ENCODE assay signal across 8 mouse cellular contexts in the genomic region with DNA sequence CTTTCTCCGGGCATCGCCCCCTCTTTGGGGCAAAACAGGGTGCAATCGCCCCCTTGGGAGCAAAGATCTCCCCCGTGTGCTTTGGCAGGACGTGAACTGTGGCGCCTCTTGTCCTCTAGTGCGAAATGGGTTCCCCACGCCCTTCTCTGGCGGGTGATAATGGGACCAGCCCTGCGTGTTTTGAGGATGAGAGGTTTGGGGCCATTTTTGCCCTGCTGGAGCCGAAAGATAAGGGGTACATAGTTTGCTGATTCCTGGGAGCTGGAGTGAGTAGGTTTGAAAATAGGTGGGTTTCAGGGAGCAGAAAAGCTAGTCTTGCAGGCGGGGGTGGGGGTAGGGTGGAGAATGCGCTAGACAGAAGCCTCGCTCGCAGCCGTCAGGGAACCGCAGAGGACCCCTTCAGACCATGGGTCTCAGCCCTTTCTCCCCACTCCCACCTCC. TPM values are rescaled to one million over a fixed set of nuclear protein-coding genes. Genes with fewer than 3 reads are reported as not detected.
A peak's percentile ranks its signal among the peaks of the same experiment; 100 is the strongest.
DNase-seq lines count a peak whose midpoint lies in the region; ATAC-seq and TF ChIP-seq lines count a peak whose summit lies in the region.

No protein-coding gene starts in this region.

- no peak for ATAC-seq in megakaryocyte, adult 5-6 weeks (ENCODE audit: poor library complexity, severe bottlenecking)
- no peak for ATAC-seq in forebrain, embryonic 14.5 days
- no peak for ATAC-seq in hindbrain, postnatal 0 days
- ATAC-seq in limb, embryonic 15.5 days (ENCODE audit: insufficient number of reproducible peaks, low FRiP score, low TSS enrichment, low read depth): no peak
- no peak for ATAC-seq in midbrain, embryonic 15.5 days (replicated peaks)

- H3K27ac ChIP-seq in forebrain, embryonic 14.5 days (ENCODE audit: low read depth, low read length): peak overlapping the region; percentile 100
- peak overlapping the region; percentile 100 for H3K27ac ChIP-seq in hindbrain, postnatal 0 days
- peak overlapping the region; percentile 100 for H3K27ac ChIP-seq in limb, embryonic 15.5 days
- H3K27ac ChIP-seq in midbrain, embryonic 15.5 days: peak overlapping the region; percentile 100

- peak overlapping the region; percentile 100 for H3K9ac ChIP-seq in forebrain, embryonic 14.5 days (ENCODE audit: low read length)
- peak overlapping the region; percentile 100 for H3K9ac ChIP-seq in hindbrain, postnatal 0 days (replicated peaks; ENCODE audit: low read length)
- peak overlapping the region; percentile 100 for H3K9ac ChIP-seq in limb, embryonic 15.5 days
- peak overlapping the region; percentile 100 for H3K9ac ChIP-seq in midbrain, embryonic 15.5 days

- no peak for TF ChIP-seq CTCF in hindbrain, postnatal 0 days (IDR thresholded peaks at IDR 0.05; ENCODE audit: low read depth)

- peak overlapping the region; percentile 98 for H3K4me3 ChIP-seq in megakaryocyte, embryonic 14.5 days (replicated peaks)
- H3K4me3 ChIP-seq in forebrain, embryonic 14.5 days (ENCODE audit: low read depth, low read length): peak overlapping the region; percentile 80
- H3K4me3 ChIP-seq in hindbrain, postnatal 0 days (ENCODE audit: low read length): peak overlapping the region; percentile 68
- peak overlapping the region; percentile 86 for H3K4me3 ChIP-seq in limb, embryonic 15.5 days
- peak overlapping the region; percentile 80 for H3K4me3 ChIP-seq in midbrain, embryonic 15.5 days

- DNase-seq in c-Kit-positive CD71-positive TER-119-positive erythroid progenitor cells, embryonic 14.5 days (ENCODE audit: low spot score): peak; percentile 95
- peak; percentile 66 for DNase-seq in forebrain, embryonic 14.5 days (ENCODE audit: low spot score)
- DNase-seq in hindbrain, postnatal 0 days (ENCODE audit: low spot score): peak; percentile 54
- peak; percentile 51 for DNase-seq in testis, postnatal 10 days (ENCODE audit: low spot score)

- H3K9me3 ChIP-seq in megakaryocyte, embryonic 14.5 days: no peaks in the 10 kb centered on the region
- H3K9me3 ChIP-seq in forebrain, embryonic 14.5 days (replicated peaks; ENCODE audit: control insufficient read depth, low read length): no peaks in the 10 kb centered on the region
- no peaks in the 10 kb centered on the region for H3K9me3 ChIP-seq in hindbrain, postnatal 0 days (ENCODE audit: low read length)
- no peaks in the 10 kb centered on the region for H3K9me3 ChIP-seq in limb, embryonic 15.5 days
- no peaks in the 10 kb centered on the region for H3K9me3 ChIP-seq in midbrain, embryonic 15.5 days

- H3K27me3 ChIP-seq in megakaryocyte, embryonic 14.5 days (replicated peaks): no peaks in the 10 kb centered on the region
- no peaks in the 10 kb centered on the region for H3K27me3 ChIP-seq in forebrain, embryonic 14.5 days (replicated peaks; ENCODE audit: control insufficient read depth, insufficient read depth, low read length)
- H3K27me3 ChIP-seq in hindbrain, postnatal 0 days (ENCODE audit: insufficient read depth, low read length): no peaks in the 10 kb centered on the region
- no peaks in the 10 kb centered on the region for H3K27me3 ChIP-seq in limb, embryonic 15.5 days
- no peaks in the 10 kb centered on the region for H3K27me3 ChIP-seq in midbrain, embryonic 15.5 days (replicated peaks)

- H3K36me3 ChIP-seq in megakaryocyte, embryonic 14.5 days (replicated peaks; ENCODE audit: low read length): peaks cover 29% of the 10 kb centered on the region
- no peaks in the 10 kb centered on the region for H3K36me3 ChIP-seq in forebrain, embryonic 14.5 days (ENCODE audit: control insufficient read depth, insufficient read depth, low read length)
- H3K36me3 ChIP-seq in hindbrain, postnatal 0 days (ENCODE audit: insufficient read depth, low read length): no peaks in the 10 kb centered on the region
- no peaks in the 10 kb centered on the region for H3K36me3 ChIP-seq in limb, embryonic 15.5 days
- H3K36me3 ChIP-seq in midbrain, embryonic 15.5 days (replicated peaks): no peaks in the 10 kb centered on the region

- under 1% methylated on average over 17 of the region's 17 CpGs for WGBS in forebrain, embryonic 14.5 days
- under 1% methylated on average over 17 of the region's 17 CpGs for WGBS in hindbrain, postnatal 0 days
- under 1% methylated on average over 17 of the region's 17 CpGs for WGBS in limb, embryonic 15.5 days
- WGBS in midbrain, embryonic 15.5 days: under 1% methylated on average over 17 of the region's 17 CpGs

- H3K4me2 ChIP-seq in forebrain, embryonic 14.5 days (ENCODE audit: low read length): peak overlapping the region; percentile 94
- peak overlapping the region; percentile 92 for H3K4me2 ChIP-seq in hindbrain, postnatal 0 days (ENCODE audit: low read depth, low read length)
- H3K4me2 ChIP-seq in limb, embryonic 15.5 days: peak overlapping the region; percentile 81
- peak overlapping the region; percentile 57 for H3K4me2 ChIP-seq in midbrain, embryonic 15.5 days

- peaks cover 61% of the 10 kb centered on the region for H3K4me1 ChIP-seq in megakaryocyte, embryonic 14.5 days
- peaks cover 19% of the 10 kb centered on the region for H3K4me1 ChIP-seq in forebrain, embryonic 14.5 days (ENCODE audit: control insufficient read depth, insufficient read depth, low read length)
- H3K4me1 ChIP-seq in hindbrain, postnatal 0 days (ENCODE audit: insufficient read depth, low read length): peaks cover 31% of the 10 kb centered on the region
- H3K4me1 ChIP-seq in limb, embryonic 15.5 days: peaks cover 40% of the 10 kb centered on the region
- H3K4me1 ChIP-seq in midbrain, embryonic 15.5 days: peaks cover 39% of the 10 kb centered on the region

RNA-seq across cellular contexts. Expression of a gene that starts 1.3 kb away (rescaled TPM):
- polyA plus RNA-seq in megakaryocyte, embryonic 14.5 days (2012; ENCODE audit: insufficient read depth, low replicate concordance): 59.1 and 96.9 TPM in 2 replicates
- total RNA-seq in megakaryocyte, adult 5-6 weeks (2015): 25.3 and 28.0 TPM in 2 replicates
- 20.6 and 34.0 TPM in 2 replicates for total RNA-seq in megakaryocyte, adult 5-6 weeks (2017)
- 14.3 and 15.5 TPM in 2 replicates for polyA plus RNA-seq in forebrain, embryonic 14.5 days (2014; fragmentation: Nextera tagmentation; extraction: Ambion mirVana)
- total RNA-seq in hindbrain, postnatal 0 days (2014; rRNA removed): 36.8 and 38.2 TPM in 2 replicates
- polyA plus RNA-seq in hindbrain, postnatal 0 days (2015; fragmentation: Nextera tagmentation; extraction: Ambion mirVana): 8.3 and 9.1 TPM in 2 replicates
- 12.3 and 14.1 TPM in 2 replicates for polyA plus RNA-seq in limb, embryonic 15.5 days (2015; fragmentation: Nextera tagmentation; extraction: Ambion mirVana)
- 20.0 and 22.1 TPM in 2 replicates for polyA plus RNA-seq in midbrain, embryonic 15.5 days (2015; fragmentation: Nextera tagmentation; extraction: Ambion mirVana)

RNA-seq across cellular contexts. Expression of a gene that starts 14.4 kb away (rescaled TPM):
- 4.3 and 20.1 TPM in 2 replicates for polyA plus RNA-seq in megakaryocyte, embryonic 14.5 days (2012; ENCODE audit: insufficient read depth, low replicate concordance)
- 49.1 and 55.1 TPM in 2 replicates for total RNA-seq in megakaryocyte, adult 5-6 weeks (2015)
- 267 and 278 TPM in 2 replicates for total RNA-seq in megakaryocyte, adult 5-6 weeks (2017)
- polyA plus RNA-seq in forebrain, embryonic 14.5 days (2014; fragmentation: Nextera tagmentation; extraction: Ambion mirVana): 253 and 259 TPM in 2 replicates
- total RNA-seq in hindbrain, postnatal 0 days (2014; rRNA removed): 88.6 and 89.4 TPM in 2 replicates
- polyA plus RNA-seq in hindbrain, postnatal 0 days (2015; fragmentation: Nextera tagmentation; extraction: Ambion mirVana): 215 and 216 TPM in 2 replicates
- polyA plus RNA-seq in limb, embryonic 15.5 days (2015; fragmentation: Nextera tagmentation; extraction: Ambion mirVana): 282 and 287 TPM in 2 replicates
- 243 and 256 TPM in 2 replicates for polyA plus RNA-seq in midbrain, embryonic 15.5 days (2015; fragmentation: Nextera tagmentation; extraction: Ambion mirVana)

RNA-seq across cellular contexts. Expression of a gene that starts 50.6 kb away (rescaled TPM):
- 185 and 233 TPM in 2 replicates for polyA plus RNA-seq in megakaryocyte, embryonic 14.5 days (2012; ENCODE audit: insufficient read depth, low replicate concordance)
- total RNA-seq in megakaryocyte, adult 5-6 weeks (2015): 24.2 and 33.1 TPM in 2 replicates
- total RNA-seq in megakaryocyte, adult 5-6 weeks (2017): 10.7 and 12.8 TPM in 2 replicates
- polyA plus RNA-seq in forebrain, embryonic 14.5 days (2014; fragmentation: Nextera tagmentation; extraction: Ambion mirVana): 67.2 and 75.4 TPM in 2 replicates
- 71.7 and 72.6 TPM in 2 replicates for total RNA-seq in hindbrain, postnatal 0 days (2014; rRNA removed)
- 102 and 114 TPM in 2 replicates for polyA plus RNA-seq in hindbrain, postnatal 0 days (2015; fragmentation: Nextera tagmentation; extraction: Ambion mirVana)
- polyA plus RNA-seq in limb, embryonic 15.5 days (2015; fragmentation: Nextera tagmentation; extraction: Ambion mirVana): 36.6 and 39.2 TPM in 2 replicates
- 63.6 and 74.4 TPM in 2 replicates for polyA plus RNA-seq in midbrain, embryonic 15.5 days (2015; fragmentation: Nextera tagmentation; extraction: Ambion mirVana)

Comparison
In these comparisons a context has a peak if more than half of its experiments do, and no peak if none do; other contexts are left out.
1. RNA of a gene that starts 14.4 kb away (polyA plus RNA-seq): 282 to 287 TPM in limb, embryonic 15.5 days, 253 to 259 TPM in forebrain, embryonic 14.5 days, 243 to 256 TPM in midbrain, embryonic 15.5 days and 215 to 216 TPM in hindbrain, postnatal 0 days; 4.3 to 20.1 TPM in megakaryocyte, embryonic 14.5 days; every median in the first group is over 10 times any median in the second.
2. Peak in every context shown above with its lines, with median percentiles within 50 percentile points of each other: H3K4me3 ChIP-seq, DNase-seq, H3K27ac ChIP-seq, H3K4me2 ChIP-seq and H3K9ac ChIP-seq.